Mouse (Mus musculus) layer of hippocampus, postnatal 14 days (tissue): ENCODE results near the gene Cox8a. TPM values are rescaled to one million over a fixed set of nuclear protein-coding genes. Genes with fewer than 3 reads are reported as not detected.

Experiments
- DNase-seq, 2 experiments: peaks; one replicate each; pipeline ENCODE4 v3.0.0; 2021 to 2022; ENCODE audit warnings: low spot score in 2 of 2, mixed read lengths in 1 of 2
- total RNA-seq, 2 experiments: library from RNA; stranded (reverse); gene quantifications; 2 replicates each; pipeline ENCODE4 v1.2.3; 2021

The Cox8a gene
- total RNA-seq, 2 experiments from 2014 or later, result 973 to 982 TPM

DNA sequence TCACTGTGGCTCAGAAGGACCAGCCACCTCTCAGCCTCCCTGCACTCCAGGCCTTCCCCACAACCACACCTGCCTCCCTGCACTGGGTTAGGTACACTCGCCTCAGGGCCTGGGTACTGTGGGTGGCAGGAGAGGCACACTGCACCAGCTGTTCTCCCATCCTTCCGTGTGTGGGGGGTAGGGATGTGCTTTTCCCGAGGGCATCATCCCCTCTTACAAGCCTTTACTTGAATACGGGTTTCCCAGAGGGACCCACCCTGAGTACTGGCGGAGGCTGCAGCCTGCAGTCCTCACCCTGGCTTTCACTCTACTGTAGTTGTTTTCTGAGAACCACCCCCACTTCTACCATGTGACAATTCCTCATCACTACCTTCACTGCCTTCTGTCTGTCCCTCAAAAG is 30.3 kb downstream of the Cox8a start:
- DNase-seq, result no peak

DNA sequence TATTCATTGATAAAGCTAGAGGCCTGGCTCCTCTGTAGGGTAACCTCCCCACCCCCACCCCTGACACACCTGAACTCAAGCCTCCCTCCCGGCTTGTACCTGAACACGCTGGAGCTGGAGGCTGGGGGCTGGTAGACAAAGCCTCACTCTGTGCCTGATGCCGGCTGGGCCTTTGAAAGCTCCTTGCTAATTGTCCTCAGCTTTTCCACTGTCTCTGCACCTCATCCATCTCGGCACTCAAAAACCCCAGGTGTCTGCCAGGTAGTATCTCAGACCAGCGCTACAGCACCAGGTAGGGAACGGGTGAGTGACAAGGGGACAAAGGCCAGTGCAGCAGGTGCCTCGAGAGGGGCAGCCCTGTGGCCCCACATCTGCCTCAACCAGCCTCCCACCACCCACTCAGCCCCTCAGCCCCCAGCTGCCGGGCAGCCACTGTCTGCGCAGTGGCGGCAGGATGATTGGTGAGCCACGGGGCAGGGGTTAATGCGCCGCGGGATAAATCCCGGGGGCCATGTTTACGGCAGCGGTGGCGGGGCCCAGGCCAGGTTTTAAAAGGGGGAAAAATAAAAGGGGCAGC is 31.6 kb downstream of the Cox8a start:
- no peak for DNase-seq

GRCm38 (mm10) chr19:7185059-7185458 is 32.4 kb downstream of the Cox8a start:
- no peak for DNase-seq

DNA sequence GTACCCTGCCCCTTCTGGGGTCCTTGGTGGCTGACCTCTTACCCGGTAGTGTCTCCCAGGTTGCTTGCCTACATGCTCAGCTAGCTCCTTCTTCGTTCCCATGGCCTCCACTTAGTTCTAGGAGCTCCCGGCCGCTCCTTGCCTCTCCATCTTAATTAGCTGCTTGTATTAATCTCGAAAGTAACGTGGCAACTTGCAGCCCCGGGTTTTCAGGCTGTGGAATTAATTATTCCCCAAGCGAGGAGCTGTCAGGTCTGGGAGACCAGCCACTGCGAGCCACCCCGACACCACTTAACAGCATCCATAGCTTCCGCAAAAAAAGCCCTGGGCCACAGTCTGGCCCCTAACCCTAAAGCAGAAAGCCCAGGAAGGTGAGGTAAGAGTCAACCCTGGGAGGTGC is 34.0 kb downstream of the Cox8a start:
- DNase-seq, result no peak

- peak; percentile 85 to 92 for DNase-seq
Measured at GRCm38 (mm10) chr19:7182273-7182949, 35.0 kb downstream of the Cox8a start.

- no peak for DNase-seq
Measured at GRCm38 (mm10) chr19:7181496-7181895, 35.9 kb downstream of the Cox8a start.

GRCm38 (mm10) chr19:7180756-7181405 is 36.5 kb downstream of the Cox8a start:
- peak in 1 of 2 experiments; percentile 63 for DNase-seq

- no peak for DNase-seq
Measured at GRCm38 (mm10) chr19:7178841-7179452, 38.5 kb downstream of the Cox8a start.

GRCm38 (mm10) chr19:7177804-7178511 is 39.5 kb downstream of the Cox8a start:
- no peak for DNase-seq

DNA sequence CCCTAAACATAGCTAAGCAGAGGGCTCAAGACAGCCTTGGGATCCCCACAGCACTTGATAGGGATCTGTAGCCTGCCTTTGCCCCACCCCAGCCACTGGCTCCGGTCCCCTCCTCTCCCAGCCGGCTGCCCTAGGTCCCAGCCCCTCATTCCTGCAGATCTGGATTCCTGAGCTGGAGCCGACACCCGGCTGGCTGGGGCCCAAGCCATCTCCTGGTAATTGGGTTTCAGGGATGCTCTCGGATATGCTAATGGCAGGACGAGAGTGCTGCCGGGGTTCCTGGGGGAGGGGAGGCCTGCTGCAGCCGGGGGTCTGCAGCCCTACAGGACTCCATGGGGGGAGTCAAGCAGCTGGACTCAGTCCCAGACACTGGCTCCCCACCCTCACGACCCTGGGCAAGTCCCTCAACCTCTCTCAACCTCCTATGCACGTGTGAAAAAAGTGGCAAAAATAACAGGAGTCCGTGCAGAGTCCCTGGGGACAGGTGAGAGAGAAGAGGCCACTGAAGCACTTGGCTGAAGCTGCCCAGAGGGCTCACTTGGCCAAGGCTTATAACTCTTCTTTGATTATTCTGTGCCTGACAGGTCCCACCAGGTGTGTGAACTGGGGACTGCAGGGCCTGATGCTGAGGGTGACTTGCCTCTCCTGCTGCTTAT is 41.2 kb downstream of the Cox8a start:
- no peak for DNase-seq

- peak in 1 of 2 experiments; percentile 43 for DNase-seq
Measured at GRCm38 (mm10) chr19:7172051-7172866, 45.2 kb downstream of the Cox8a start.

GRCm38 (mm10) chr19:7171447-7171846 is 46.0 kb downstream of the Cox8a start:
- DNase-seq, result no peak

GRCm38 (mm10) chr19:7170916-7171315 is 46.5 kb downstream of the Cox8a start:
- DNase-seq, result no peak

- no peak for DNase-seq
Measured at GRCm38 (mm10) chr19:7168423-7168822, 49.0 kb downstream of the Cox8a start.

DNA sequence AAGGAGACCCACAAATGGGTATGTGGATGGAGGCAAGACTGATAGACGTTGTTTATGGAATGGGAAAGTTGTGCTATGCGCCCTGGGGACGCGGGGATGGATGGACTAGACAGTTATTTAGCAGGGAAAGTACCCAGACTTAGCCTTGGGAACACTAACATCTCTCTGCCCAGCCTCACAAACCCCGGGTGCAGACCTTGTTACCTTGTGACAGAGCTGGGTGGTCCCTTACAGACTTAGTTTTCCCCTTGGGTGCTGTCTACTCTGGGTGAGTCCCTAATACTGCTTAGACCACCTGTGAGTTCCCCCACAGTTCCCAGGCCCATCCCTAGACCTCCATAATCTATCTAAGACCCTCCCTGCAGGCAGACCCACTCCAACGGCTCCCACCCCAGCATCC is 50.6 kb downstream of the Cox8a start:
- DNase-seq, result no peak

GRCm38 (mm10) chr19:7166200-7166711 is 51.2 kb downstream of the Cox8a start:
- no peak for DNase-seq

GRCm38 (mm10) chr19:7165509-7166199 is 51.8 kb downstream of the Cox8a start:
- no peak for DNase-seq
